Mouse (Mus musculus): ENCODE data around the gene Serpinf2. TPM values are rescaled to one million over a fixed set of nuclear protein-coding genes. Genes with fewer than 3 reads are reported as not detected.
"Not testable (repeated sequence)": the region's sequence is repeated elsewhere in the genome, so short reads cannot be mapped to it uniquely, and the experiment has no call there.

The Serpinf2 gene
- polyA plus RNA-seq, 1 experiment, result 0.10 TPM

- DNase-seq (ENCODE audit: extremely low spot score in 1 of 2, low spot score in 1 of 2), result peak; percentile 93 to 96
Measured at GRCm38 (mm10) chr11:75460103-75460843, 20.9 kb upstream of the Serpinf2 start.

DNA sequence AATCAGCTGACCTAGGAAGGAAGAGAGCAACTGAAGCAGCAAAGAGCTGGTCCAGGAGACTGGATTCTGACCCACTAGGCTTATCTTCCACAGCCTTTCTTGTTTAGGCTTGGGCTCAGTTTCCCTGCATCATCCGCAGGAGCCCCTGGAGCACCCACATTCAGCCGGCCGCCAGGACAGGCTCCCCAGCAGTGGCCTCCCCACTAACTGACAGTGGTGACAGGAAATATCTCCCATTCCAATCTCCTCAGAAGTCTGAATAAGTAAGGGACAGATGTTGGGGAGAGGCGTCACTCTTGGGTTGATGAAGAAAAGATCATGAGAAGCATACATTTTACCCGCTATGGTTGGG is 20.3 kb upstream of the Serpinf2 start:
- no peak for DNase-seq (ENCODE audit: extremely low spot score in 1 of 2, low spot score in 1 of 2)

DNA sequence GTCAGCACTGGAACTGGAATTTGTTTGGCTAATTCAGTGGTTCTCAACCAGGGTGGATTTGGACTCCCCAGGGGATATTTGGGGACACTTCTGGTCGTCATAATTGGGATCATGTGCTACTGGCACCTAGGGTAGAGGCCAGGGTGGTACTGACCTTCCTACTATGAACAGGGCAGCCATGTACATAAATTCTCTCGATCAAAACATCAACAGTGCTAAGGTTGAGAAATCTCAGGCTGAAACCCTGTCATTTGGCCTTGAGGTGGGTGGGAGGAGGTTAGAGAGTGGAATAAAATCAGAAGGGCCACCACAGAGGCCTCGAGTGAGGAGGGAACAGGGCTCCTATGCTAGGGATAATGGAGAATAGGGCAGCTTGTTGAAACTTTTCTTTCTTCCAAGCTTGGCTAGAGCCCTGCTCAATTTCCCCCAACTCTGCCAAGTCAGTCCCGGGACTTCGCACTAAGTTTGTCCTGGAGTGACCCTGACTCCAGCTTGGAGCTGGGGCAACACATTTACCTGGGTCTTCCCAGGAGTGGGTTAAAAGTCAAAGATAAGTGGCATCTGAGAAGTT is 19.8 kb upstream of the Serpinf2 start:
- DNase-seq (ENCODE audit: extremely low spot score in 1 of 2, low spot score in 1 of 2), result no peak

DNA sequence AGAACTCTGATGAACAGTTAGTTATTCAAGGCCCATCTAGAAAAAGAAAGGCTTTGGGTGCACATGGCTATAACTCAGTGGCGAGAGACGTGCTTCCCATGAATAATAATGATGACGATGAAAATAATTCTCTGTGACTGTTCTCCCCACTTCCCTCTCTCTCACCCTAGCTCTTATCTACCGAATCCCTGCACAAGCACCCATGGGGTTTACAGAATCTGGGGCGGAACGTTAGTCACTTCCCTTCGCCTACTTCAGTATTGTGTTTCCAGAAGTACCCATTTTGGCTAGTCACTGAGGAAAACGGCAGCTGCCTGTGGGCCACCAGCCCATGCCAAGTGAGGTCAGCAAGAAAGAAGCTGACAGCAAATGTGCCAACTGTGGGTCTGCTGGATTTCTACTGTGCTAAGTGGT is 19.2 kb upstream of the Serpinf2 start:
- DNase-seq (ENCODE audit: extremely low spot score in 1 of 2, low spot score in 1 of 2), result no peak

GRCm38 (mm10) chr11:75458169-75458568 is 18.8 kb upstream of the Serpinf2 start:
- DNase-seq (ENCODE audit: extremely low spot score in 1 of 2, low spot score in 1 of 2), result peak in 1 of 2 experiments; percentile 65

DNA sequence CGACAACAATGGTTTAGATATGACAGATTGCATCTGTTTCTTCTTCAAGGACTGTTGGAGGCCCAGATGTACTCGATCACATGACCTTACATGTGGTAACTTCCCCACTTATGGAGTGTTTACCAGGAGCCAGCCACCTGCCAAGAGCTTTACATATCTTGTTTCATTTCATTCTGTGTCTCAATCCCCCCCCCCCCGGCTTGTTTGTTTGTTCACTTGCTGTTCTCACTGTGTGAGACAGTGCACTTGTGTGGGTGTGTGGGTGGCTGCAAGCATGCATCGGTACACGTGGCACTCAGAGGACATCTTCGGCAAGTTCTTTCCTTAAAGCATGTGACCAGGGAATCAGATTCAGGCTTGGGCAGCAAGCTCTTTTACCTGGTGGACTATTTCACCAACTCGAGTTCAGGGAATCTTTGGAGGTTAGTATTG is 17.1 kb upstream of the Serpinf2 start:
- DNase-seq (ENCODE audit: extremely low spot score in 1 of 2, low spot score in 1 of 2), result no peak

DNA sequence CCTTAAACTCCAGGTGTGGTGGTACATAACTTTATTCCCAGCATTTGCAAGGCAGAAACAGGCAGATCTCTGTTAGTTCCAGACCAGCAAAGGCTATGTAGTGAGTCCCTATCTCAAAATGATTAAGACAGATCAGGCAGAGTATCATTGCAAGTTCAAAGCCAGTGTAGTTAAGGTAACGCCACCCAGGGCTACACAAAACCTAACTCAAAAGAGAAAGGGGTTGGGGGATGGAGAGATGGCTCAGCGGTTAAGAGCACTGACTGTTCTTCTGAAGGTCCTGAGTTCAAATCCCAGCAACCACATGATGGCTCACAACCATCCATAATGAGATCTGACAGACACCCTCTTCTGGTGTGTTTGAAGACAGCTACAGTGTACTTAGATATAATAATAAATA is 16.6 kb upstream of the Serpinf2 start:
- DNase-seq (ENCODE audit: extremely low spot score in 1 of 2, low spot score in 1 of 2), result not testable (repeated sequence)

GRCm38 (mm10) chr11:75455041-75455736 is 15.8 kb upstream of the Serpinf2 start:
- DNase-seq (ENCODE audit: extremely low spot score in 1 of 2, low spot score in 1 of 2), result no peak

GRCm38 (mm10) chr11:75453991-75454930 is 14.9 kb upstream of the Serpinf2 start, which contains the start of gene Wdr81:
Gene Wdr81 (minus strand): TSS chr11:75454717.
- peak; percentile 85 to 90 for DNase-seq (ENCODE audit: extremely low spot score in 1 of 2, low spot score in 1 of 2)

GRCm38 (mm10) chr11:75452812-75453557 is 13.6 kb upstream of the Serpinf2 start:
- no peak for DNase-seq (ENCODE audit: extremely low spot score in 1 of 2, low spot score in 1 of 2)

GRCm38 (mm10) chr11:75452081-75452480 is 12.7 kb upstream of the Serpinf2 start:
- no peak for DNase-seq (ENCODE audit: extremely low spot score in 1 of 2, low spot score in 1 of 2)

DNA sequence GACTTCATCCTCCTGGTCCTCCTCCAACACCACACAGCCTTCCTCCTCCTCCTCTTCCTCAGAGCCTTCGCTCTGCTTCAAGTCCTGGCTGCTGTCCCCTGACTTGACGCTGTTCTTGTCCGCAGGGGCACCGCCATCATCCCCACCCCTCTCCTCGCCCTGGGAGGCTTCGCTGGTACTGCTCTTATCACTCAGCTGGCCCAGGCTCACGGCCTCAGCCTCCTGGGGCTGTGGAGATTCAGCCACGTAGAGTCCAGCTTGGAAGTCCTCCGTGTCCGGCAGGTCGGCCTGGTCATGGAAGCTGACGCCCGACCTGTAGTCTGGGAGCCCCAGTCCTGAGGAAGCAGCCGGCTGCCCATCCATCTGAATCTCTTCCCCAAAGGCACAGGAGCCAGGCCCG is 11.5 kb upstream of the Serpinf2 start:
- DNase-seq (ENCODE audit: extremely low spot score in 1 of 2, low spot score in 1 of 2), result no peak

- DNase-seq (ENCODE audit: extremely low spot score in 1 of 2, low spot score in 1 of 2), result no peak
Measured at GRCm38 (mm10) chr11:75450304-75450908, 11.0 kb upstream of the Serpinf2 start.

DNA sequence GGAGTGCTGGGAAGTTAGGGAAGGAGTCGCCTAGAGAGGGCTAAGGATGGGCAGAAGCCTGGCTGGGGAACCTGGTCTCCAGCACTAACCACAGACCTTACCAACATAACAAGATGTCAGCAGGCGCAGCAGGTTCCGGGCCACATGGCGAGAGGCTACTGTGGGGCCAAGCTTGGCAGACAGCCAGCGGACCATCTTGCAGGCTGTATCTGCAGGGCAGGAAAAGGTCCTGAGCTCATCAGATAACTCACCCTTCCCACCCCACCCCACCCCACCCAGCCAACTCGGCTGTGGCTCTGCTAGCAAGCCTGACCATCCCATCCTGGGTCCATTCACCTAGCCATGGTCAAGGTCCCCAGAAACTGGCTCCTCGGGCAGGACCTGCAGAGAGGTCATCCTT is 10.3 kb upstream of the Serpinf2 start:
- DNase-seq (ENCODE audit: extremely low spot score in 1 of 2, low spot score in 1 of 2), result no peak

DNA sequence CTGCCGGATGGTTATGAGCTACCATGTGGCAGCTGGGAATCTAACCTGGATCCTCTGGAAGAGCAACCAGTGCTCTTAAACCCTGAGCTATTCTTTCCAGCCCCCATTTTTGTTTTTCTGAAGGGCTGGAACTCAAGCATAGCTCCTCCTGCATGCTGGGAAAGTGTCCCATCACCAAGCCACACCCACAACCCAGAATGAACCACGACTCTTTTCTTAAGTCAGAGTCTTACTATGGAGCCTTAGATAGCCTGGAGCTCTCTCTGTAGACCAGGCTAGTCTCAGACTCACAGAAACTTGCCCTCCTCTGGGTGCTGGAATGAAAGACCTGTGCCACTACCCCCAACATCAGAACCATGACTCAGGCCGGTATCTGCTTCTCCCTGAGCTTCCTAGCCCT is 9.2 kb upstream of the Serpinf2 start:
- no peak for DNase-seq (ENCODE audit: extremely low spot score in 1 of 2, low spot score in 1 of 2)

- DNase-seq (ENCODE audit: extremely low spot score in 1 of 2, low spot score in 1 of 2), result no peak
Measured at GRCm38 (mm10) chr11:75443711-75444110, 4.3 kb upstream of the Serpinf2 start.

GRCm38 (mm10) chr11:75441601-75442000 is 2.2 kb upstream of the Serpinf2 start:
- DNase-seq (ENCODE audit: extremely low spot score in 1 of 2, low spot score in 1 of 2), result no peak

DNA sequence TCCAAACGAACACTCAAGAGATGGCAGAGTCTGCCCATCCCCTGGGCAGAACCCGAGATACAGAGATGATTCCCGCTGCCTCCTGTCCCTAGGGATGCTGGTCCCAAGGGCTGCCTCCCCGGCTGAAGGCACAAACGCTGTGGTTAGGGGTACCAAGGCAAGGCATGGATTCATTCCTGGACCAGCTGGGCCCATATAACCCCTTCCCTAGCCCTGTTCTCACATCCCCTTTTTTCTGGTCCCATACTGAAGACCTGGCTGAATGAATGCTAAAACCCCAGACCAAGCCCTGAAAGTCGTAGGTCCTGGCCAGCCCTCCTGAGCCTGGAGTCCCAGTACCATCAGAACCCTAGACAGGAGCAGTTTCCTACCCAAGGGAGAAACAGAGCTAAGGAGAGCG is 1.6 kb upstream of the Serpinf2 start:
- no peak for DNase-seq (ENCODE audit: extremely low spot score in 1 of 2, low spot score in 1 of 2)

- DNase-seq (ENCODE audit: extremely low spot score in 1 of 2, low spot score in 1 of 2), result no peak
Measured at GRCm38 (mm10) chr11:75439951-75440350, 560 bp upstream of the Serpinf2 start.

DNA sequence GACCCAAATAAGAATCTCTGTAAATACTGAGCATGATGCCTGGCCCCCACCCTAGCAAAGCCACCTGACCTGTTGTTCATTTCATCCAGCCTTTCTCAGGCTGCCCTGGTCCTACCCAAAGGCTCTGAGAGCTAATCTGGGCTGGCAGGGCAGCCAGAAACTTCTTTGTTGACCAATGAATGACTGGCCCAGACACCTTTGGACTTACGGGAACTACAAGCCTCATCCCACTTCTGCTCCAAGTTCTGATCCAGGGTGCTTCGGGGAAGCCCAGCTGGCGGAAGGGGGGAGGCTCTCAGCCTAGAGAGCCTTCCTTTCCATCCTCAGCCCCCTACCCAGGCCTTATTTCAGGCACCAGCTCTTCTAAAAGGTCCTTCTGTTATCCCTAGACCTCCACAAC is 587 bp downstream of the Serpinf2 start:
- DNase-seq (ENCODE audit: extremely low spot score in 1 of 2, low spot score in 1 of 2), result no peak
